Mouse (Mus musculus) embryonic facial prominence, embryonic 13.5 days (tissue): Measurements from ENCODE around the gene Ints6l. TPM values are rescaled to one million over a fixed set of nuclear protein-coding genes. Genes with fewer than 3 reads are reported as not detected.

Source experiments
- ATAC-seq: fragments of 200-750 bp; cut with Nextera tagmentation; 2 replicates; pipeline ENCODE4 v1.8.0; 2017; ENCODE audit warnings: low read depth; ENCODE audit not compliant: insufficient number of reproducible peaks, insufficient read depth, low FRiP score, low TSS enrichment
- H3K27ac ChIP-seq: fragments of 300-500 bp; sonication (generic); 2 replicates; pipeline ENCODE4 v1.5.1; 2015; ENCODE audit warnings: moderate library complexity, mild to moderate bottlenecking, inconsistent platforms
- H3K27me3 ChIP-seq: fragments of 300-500 bp; sonication (generic); 2 replicates; pipeline ENCODE4 v1.6.1; 2015; ENCODE audit warnings: mild to moderate bottlenecking, inconsistent platforms
- H3K36me3 ChIP-seq: fragments of 300-500 bp; sonication (generic); 2 replicates; pipeline ENCODE4 v1.6.1; 2015; ENCODE audit warnings: mild to moderate bottlenecking, inconsistent platforms
- H3K4me1 ChIP-seq: fragments of 300-500 bp; sonication (generic); 2 replicates; pipeline ENCODE4 v1.6.1; 2015; ENCODE audit warnings: inconsistent platforms
- H3K4me2 ChIP-seq: fragments of 300-500 bp; sonication (generic); 2 replicates; pipeline ENCODE4 v1.6.1; 2015; ENCODE audit warnings: moderate library complexity, mild to moderate bottlenecking, inconsistent platforms
- H3K4me3 ChIP-seq: fragments of 300-500 bp; sonication (generic); 2 replicates; pipeline ENCODE4 v1.5.1; 2015; ENCODE audit warnings: mild to moderate bottlenecking, inconsistent platforms
- H3K9ac ChIP-seq: fragments of 300-500 bp; sonication (generic); 2 replicates; pipeline ENCODE4 v1.6.1; 2015; ENCODE audit warnings: mild to moderate bottlenecking, inconsistent platforms
- H3K9me3 ChIP-seq: fragments of 300-500 bp; sonication (generic); 2 replicates; pipeline ENCODE4 v1.6.1; 2016; ENCODE audit warnings: inconsistent platforms
- WGBS: fragments of 180-500 bp; shearing (Covaris S2); methylation state at CpG from one replicate; pipeline ENCODE4 v1.1.7; 2015; ENCODE audit warnings: mixed read lengths; 5-methylcytosine and 5-hydroxymethylcytosine counted together
- polyA plus RNA-seq: library from polyadenylated mRNA; unstranded; fragments of >200 nt; fragmentation: Nextera tagmentation; extraction: Ambion mirVana; gene quantifications from 2 replicates; pipeline ENCODE4 v1.2.1, GENCODE M21; 2015

Gene Ints6l
- 24.6 and 26.3 TPM in 2 replicates for polyA plus RNA-seq

DNA sequence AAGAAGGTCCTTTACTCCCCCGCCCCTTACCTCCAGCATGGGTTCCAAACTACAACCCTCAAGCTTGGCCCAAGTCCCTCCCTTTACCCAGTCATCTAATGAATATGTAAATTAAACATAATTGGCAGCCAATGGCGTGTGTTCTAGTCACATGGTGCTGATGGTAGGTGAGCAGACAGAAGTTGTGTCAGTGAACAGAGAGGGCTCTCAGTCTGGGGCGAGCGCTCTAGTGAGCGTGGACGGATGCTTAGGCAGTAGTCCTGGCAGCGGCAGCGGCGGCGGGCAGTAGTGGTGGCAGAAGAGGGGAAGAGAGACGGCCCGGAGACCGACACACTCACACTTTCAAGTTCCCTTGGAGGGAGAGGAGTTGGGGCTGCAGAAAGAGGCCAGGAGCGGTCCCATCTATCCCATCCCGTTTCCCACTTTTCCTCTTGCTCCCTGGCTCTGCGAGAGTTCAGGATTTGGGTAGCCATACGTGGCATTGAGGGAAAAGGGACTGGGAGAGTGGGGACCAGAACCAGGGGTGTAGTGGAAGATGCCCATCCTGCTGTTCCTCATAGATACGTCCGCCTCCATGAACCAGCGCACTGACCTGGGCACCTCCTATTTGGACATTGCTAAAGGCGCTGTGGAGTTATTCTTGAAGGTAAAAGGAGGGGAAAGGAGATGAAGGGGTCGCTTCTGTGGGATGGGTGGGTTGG, at the start of gene Ints6l:
TSS of gene Ints6l (plus strand) at position 187 of the 701 bp plus-strand sequence.
- Histone ChIP-seq H3K9ac (peak within 1 kb of the TSS; percentile 79), H3K9me3 (no peaks in the 10 kb centered on the region), H3K27me3 (no peaks in the 10 kb centered on the region), H3K27ac (peak within 1 kb of the TSS; percentile 95), H3K4me3 (peak within 1 kb of the TSS; percentile 55), H3K4me1 (no peaks in the 10 kb centered on the region), H3K36me3 (no peaks in the 10 kb centered on the region), H3K4me2 (peak within 1 kb of the TSS; percentile 59)
- peak; percentile 84 for ATAC-seq
- 16% methylated on average over 22 of the region's 22 CpGs for whole genome bisulfite sequencing

- Histone ChIP-seq H3K4me3 (no peak overlapping the region), H3K4me1 (no peaks in the 10 kb centered on the region), H3K36me3 (no peaks in the 10 kb centered on the region), H3K9ac (no peak overlapping the region), H3K27ac (no peak overlapping the region), H3K27me3 (no peaks in the 10 kb centered on the region), H3K9me3 (no peaks in the 10 kb centered on the region), H3K4me2 (no peak overlapping the region)
- ATAC-seq = no peak
- 54% methylated on average over 1 of the region's 1 CpGs for WGBS
Observed at GRCm38 (mm10) chrX:56405482-56405881, 49.2 kb upstream of the Ints6l start.

DNA sequence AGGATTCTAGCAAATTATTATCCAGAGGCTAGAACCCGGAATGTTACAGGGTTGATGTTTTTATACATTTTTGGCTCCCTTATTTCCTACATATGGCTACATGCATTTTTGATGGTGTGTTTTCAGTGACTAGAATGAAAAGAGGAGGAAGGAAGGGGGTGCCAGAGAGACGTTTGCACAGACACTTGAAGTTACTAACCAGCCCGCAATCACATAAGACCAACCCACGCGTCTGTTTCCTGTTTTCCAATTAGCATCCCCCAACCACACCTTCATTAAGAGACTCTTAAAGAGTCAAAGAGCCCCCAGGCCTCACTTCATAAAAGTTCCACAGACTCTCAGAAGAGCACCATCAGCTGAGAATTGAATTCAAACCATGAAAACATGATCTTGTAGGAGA, 48.5 kb upstream of the Ints6l start:
- Histone ChIP-seq H3K27me3 (no peaks in the 10 kb centered on the region), H3K36me3 (no peaks in the 10 kb centered on the region), H3K4me2 (no peak overlapping the region), H3K9ac (no peak overlapping the region), H3K27ac (no peak overlapping the region), H3K4me3 (no peak overlapping the region), H3K4me1 (no peaks in the 10 kb centered on the region), H3K9me3 (no peaks in the 10 kb centered on the region)
- no peak for ATAC-seq
- 54% methylated on average over 5 of the region's 5 CpGs for WGBS

DNA sequence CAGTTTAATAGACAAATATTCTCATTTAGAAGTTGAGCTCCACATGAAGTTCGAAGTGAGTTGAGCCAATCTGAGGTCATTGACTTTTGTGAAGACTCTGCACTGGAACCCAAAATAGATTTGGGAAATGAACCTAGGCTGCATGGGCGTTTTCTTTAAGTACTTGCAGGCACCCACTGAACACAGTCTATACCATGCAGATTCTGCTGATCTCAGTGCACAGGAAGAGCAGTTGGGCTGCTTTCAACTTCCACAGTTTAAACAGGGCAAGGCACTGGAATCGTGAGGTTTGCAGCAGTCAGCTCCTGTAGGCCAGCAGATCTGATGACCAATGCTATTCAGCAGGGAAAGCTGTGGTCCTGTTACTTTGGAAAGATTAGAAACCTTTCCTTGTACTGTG, 38.4 kb upstream of the Ints6l start:
- Histone ChIP-seq H3K4me3 (no peak overlapping the region), H3K36me3 (no peaks in the 10 kb centered on the region), H3K4me1 (no peaks in the 10 kb centered on the region), H3K4me2 (no peak overlapping the region), H3K27me3 (no peaks in the 10 kb centered on the region), H3K27ac (no peak overlapping the region), H3K9ac (no peak overlapping the region), H3K9me3 (no peaks in the 10 kb centered on the region)
- 64% methylated on average over 3 of the region's 3 CpGs for WGBS
- ATAC-seq = no peak

- no peak overlapping the region for H3K4me3 ChIP-seq
- ATAC-seq = no peak
- WGBS = 66% methylated on average over 4 of the region's 4 CpGs
Observed at GRCm38 (mm10) chrX:56417541-56417940, 37.1 kb upstream of the Ints6l start.

DNA sequence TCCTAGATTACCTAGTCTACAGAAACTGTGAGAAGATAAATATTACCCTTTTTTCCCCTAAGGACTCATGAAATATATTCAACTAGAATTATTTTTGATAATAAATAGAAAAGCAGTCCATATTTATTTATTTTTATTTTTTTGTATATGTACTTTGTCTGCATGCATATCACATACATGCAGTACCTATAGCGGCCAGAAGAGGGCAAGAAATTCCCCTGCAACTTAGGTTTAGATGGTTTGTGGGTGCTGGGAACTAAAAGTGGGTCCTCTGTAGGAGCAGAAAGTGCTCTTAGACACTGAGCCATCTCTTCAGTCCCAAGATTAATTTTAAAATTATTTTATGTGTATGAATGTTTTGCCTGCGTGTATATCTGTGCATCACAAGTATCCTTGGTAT, 24.1 kb upstream of the Ints6l start:
- H3K36me3 ChIP-seq = no peaks in the 10 kb centered on the region
- H3K4me3 ChIP-seq = no peak overlapping the region
- 45% methylated on average over 2 of the region's 2 CpGs for WGBS
- H3K4me1 ChIP-seq = no peaks in the 10 kb centered on the region
- H3K4me2 ChIP-seq = no peak overlapping the region
- H3K9me3 ChIP-seq = no peaks in the 10 kb centered on the region
- no peak overlapping the region for H3K9ac ChIP-seq
- ATAC-seq = no peak
- H3K27me3 ChIP-seq = no peaks in the 10 kb centered on the region
- H3K27ac ChIP-seq = no peak overlapping the region

More at GRCm38 (mm10) chrX:56417541-56417940, 37.1 kb upstream of the Ints6l start:
- Histone ChIP-seq H3K9ac (no peak overlapping the region), H3K4me1 (no peaks in the 10 kb centered on the region), H3K27me3 (no peaks in the 10 kb centered on the region), H3K27ac (no peak overlapping the region), H3K4me2 (no peak overlapping the region), H3K36me3 (no peaks in the 10 kb centered on the region), H3K9me3 (no peaks in the 10 kb centered on the region)

- no peak overlapping the region for H3K27ac ChIP-seq
- ATAC-seq = no peak
- no peaks in the 10 kb centered on the region for H3K36me3 ChIP-seq
- H3K4me3 ChIP-seq = no peak overlapping the region
- H3K9me3 ChIP-seq = no peaks in the 10 kb centered on the region
- no peaks in the 10 kb centered on the region for H3K27me3 ChIP-seq
- no peaks in the 10 kb centered on the region for H3K4me1 ChIP-seq
- no peak overlapping the region for H3K9ac ChIP-seq
- WGBS = 48% methylated on average over 7 of the region's 7 CpGs
- no peak overlapping the region for H3K4me2 ChIP-seq
Observed at GRCm38 (mm10) chrX:56435758-56436283, 18.8 kb upstream of the Ints6l start.

- H3K4me1 ChIP-seq = no peaks in the 10 kb centered on the region
- no peak overlapping the region for H3K4me2 ChIP-seq
- no peak for ATAC-seq
- H3K36me3 ChIP-seq = no peaks in the 10 kb centered on the region
- 80% methylated on average over 11 of the region's 11 CpGs for WGBS
- H3K27me3 ChIP-seq = no peaks in the 10 kb centered on the region
- no peak overlapping the region for H3K27ac ChIP-seq
- no peak overlapping the region for H3K4me3 ChIP-seq
- no peaks in the 10 kb centered on the region for H3K9me3 ChIP-seq
- H3K9ac ChIP-seq = no peak overlapping the region
Observed at GRCm38 (mm10) chrX:56446487-56447428, 7.9 kb upstream of the Ints6l start.

- Histone ChIP-seq H3K9me3 (no peaks in the 10 kb centered on the region), H3K4me1 (no peaks in the 10 kb centered on the region), H3K27ac (no peak within 1 kb of the TSS), H3K9ac (no peak within 1 kb of the TSS), H3K36me3 (no peaks in the 10 kb centered on the region), H3K27me3 (no peaks in the 10 kb centered on the region), H3K4me3 (no peak within 1 kb of the TSS), H3K4me2 (no peak within 1 kb of the TSS)
- no peak for ATAC-seq
- 76% methylated on average over 4 of the region's 4 CpGs for whole genome bisulfite sequencing
Observed at GRCm38 (mm10) chrX:56447524-56448015, 7.1 kb upstream of the Ints6l start, which contains the start of gene Gm2174. Gene Gm2174 (plus strand): TSS chrX:56447965.

- Histone ChIP-seq H3K4me2 (peak overlapping the region; percentile 59), H3K9me3 (no peaks in the 10 kb centered on the region), H3K36me3 (no peaks in the 10 kb centered on the region), H3K27ac (peak overlapping the region; percentile 95), H3K27me3 (no peaks in the 10 kb centered on the region), H3K9ac (peak overlapping the region; percentile 79), H3K4me1 (no peaks in the 10 kb centered on the region), H3K4me3 (peak overlapping the region; percentile 55)
- 21% methylated on average over 53 of the region's 65 CpGs for WGBS
- peak; percentile 95 for ATAC-seq
Observed at GRCm38 (mm10) chrX:56455372-56456246, 952 bp downstream of the Ints6l start.

DNA sequence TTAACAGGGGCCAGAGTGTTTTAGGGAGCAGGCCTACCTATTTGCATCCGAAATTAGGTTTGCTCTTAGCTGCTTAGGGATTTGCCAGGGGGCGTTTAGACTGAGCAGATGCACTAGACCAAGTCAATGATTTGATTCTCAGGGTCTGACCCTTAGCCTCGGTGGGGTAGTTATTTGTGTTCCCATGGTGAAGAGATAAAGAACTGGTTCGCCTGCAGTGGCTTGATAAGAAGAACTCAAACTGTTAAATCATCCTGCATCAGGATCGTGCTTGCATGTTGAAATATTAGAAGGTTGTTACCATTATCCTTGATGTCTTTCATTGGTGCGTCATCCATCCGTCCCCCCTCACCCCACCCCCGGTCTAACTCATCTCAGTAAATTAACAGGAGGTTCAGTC, 1.7 kb downstream of the Ints6l start:
- 27% methylated on average over 8 of the region's 8 CpGs for WGBS
- no peaks in the 10 kb centered on the region for H3K27me3 ChIP-seq
- no peaks in the 10 kb centered on the region for H3K9me3 ChIP-seq
- H3K36me3 ChIP-seq = no peaks in the 10 kb centered on the region
- no peak for ATAC-seq
- peak overlapping the region; percentile 59 for H3K4me2 ChIP-seq
- H3K27ac ChIP-seq = peak overlapping the region; percentile 95
- no peaks in the 10 kb centered on the region for H3K4me1 ChIP-seq
- peak overlapping the region; percentile 27; the same call in 1 of the 2 replicates for H3K9ac ChIP-seq
- H3K4me3 ChIP-seq = peak overlapping the region; percentile 55
